Mouse (Mus musculus) left cerebral cortex, adult 9 months (tissue): ENCODE measurements around the gene Cyp4v3.

Experiments
- DNase-seq, 2 experiments: peaks; one replicate each; pipeline ENCODE4 v3.0.0; 2022; ENCODE audit warnings: low spot score in 2 of 2

The Cyp4v3 gene

DNA sequence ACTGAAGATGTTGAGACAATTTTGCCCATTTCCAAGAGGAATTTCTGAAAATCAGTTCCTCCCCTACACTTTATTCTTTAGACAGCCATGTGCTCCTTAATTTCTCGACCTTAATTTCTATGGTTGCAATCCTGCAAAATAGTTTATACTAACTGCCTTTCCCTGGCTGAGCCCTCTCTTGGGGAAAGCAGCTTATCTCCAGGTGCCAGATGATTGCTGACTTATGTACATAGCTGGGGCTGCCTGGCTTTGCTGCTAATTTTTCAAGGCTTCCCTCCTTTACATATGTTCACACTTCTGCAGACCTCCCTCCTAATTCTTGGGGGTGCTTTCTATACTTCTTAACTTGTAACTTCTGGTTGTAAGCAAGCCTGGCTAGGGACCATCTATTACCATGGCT lies 12.1 kb downstream of the Cyp4v3 start:
- DNase-seq: no peak

DNA sequence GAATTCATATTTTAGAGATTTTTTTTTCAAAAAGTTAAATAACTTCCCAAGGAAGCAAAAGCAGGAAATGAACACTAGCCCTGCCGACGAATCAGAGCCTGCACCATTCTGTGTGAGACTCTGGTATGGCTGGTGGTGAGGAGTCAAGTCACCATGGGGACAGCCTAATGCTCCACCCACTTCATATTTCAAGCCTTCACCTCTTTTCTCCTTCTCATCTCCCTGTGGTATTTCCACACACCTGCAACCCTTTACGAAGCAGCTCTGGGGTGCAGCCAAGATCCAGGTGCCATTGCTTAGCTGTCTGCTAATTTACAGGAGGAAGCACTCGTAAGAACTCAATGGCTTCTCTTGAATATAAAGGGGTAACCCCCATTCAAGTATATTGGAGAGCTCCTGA lies 22.0 kb downstream of the Cyp4v3 start:
- DNase-seq: no peak

DNA sequence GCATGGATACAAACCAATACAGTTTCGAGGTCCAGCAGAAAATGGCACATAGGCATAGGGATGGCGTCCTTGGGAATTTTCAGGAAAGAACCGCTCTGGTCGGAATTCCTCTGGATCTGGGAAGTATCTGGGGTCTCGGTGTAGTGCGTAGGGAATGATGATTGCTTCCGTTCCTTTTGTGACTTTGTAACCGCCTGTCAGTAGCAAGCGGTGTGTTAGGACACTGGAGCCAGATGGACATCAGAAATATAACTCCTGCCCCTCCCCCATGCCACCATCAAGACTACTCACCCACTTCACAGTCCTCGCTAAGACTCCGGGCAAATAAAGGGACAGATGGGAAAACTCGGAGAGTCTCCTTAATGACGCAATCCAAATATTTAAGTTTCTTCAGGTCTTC lies 24.6 kb downstream of the Cyp4v3 start, which contains the start of gene Gm45753:
Gene Gm45753 (minus strand): TSS at position 101 of the 400 bp plus-strand sequence.
- DNase-seq: no peak

DNA sequence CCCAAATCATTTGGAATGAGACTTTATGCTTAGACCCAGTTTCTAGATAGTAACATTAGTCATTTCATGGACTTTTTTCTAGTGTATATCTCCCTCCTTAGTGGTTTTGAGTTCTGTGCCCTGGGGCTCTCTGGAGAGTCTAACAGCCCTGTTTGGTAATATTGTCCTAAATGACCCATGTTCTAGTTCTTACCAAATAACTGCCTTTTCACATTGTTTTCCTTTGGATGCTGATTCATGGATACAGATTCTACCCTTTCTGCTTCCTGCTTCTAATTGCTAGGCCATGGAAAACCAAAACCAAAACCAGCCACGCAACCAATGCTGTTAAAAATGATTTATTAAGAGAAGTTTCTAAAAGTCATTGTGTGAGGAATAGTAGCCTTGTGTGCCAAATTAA lies 27.5 kb downstream of the Cyp4v3 start:
- no peak for DNase-seq

DNA sequence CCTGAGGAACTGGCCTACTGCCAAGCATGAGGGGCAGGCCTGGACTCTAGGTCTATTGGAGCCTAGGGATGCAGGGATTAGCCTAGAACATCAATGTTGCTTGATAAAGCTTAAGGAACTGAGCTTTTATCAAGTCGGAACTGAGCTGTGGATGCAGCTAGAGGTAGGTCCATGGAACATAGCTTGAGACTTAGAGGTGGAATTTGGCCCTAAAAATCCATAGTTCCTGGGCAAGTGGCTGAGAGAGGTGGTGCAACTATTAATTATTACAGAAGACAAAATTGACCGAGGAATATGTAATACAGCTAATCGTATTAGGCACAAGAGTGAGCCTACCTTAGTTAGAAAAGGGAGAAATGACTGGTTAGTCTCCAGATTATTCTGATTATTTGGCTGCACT lies 28.7 kb downstream of the Cyp4v3 start:
- no peak for DNase-seq

DNA sequence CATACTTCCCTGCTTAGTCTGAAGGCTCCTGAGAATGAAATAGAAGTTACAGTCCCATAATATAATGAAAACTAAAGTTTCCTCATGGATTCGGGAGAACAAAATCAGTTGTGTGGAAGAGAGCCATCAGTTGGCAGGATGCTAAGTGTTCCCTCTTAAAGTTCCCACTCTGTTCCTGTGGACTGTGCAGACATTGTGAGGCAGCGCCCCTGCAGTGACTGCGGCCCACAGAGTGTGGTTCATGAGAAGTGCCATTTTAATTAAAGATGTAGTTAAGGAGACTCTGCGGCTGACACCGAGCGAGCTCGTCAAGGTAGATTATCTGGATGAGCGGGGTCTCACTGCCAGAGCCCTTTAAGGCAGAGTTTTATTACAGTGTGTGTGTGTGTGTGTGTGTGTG lies 30.6 kb downstream of the Cyp4v3 start:
- DNase-seq: no peak

DNA sequence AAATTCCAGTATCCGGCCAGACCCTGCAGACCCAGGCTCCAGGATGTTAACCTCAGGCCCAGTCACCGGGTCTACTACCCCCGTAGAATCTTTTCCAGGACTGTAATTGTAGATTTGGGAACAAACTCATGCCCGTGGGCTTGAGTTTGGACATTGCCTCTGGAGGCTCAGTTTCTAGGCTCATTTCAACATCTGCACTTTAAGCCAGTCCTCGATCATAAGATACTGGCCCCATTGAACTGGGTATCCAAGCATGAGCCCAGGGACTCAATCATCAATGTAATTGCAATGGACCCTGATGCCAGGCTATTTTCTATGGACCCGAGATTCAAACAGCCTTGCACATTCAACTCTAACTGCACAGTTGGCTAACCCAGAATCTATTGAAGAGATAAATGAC lies 37.7 kb downstream of the Cyp4v3 start:
- no peak for DNase-seq

DNA sequence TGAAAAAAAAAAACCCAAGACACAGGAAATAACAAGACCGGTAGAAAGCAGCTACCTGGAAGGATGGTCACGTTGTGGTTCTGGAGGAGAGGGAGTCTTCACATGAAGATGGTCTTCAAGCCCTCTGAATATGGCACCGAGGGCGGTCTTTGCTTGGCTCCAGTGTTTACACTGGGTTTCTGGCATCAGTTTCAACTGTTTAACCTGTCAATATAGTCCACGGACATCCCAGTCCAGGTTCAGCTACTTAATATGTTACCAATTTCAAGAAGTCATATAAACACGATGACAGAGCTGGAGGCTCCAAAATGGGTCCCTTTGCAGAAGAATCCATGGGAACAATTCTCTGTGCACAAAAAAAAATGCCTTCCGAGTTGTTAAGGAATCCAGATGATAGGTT lies 38.3 kb downstream of the Cyp4v3 start, which contains the start of gene Klkb1:
Gene Klkb1 (minus strand): TSS at position 173 of the 400 bp plus-strand sequence.
- DNase-seq: no peak

DNA sequence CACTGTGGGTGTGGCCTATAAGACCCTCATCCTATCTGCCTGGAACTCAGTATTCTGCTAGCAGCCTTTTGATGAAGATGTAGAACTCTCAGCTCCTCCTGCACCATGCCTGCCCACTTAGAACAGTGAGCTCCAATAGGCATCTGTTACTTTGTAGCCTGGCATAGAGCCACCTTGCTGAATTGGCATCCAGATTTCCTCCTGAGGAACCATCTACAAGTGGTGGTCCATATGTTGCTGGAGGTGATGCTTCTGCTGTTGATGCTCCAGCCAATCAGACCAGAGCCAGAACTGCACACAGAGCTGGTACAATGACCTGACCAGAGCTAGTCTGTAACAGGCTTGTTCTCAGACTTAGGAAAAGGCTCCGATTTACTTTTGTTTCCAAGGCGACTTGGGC lies 41.2 kb downstream of the Cyp4v3 start:
- DNase-seq: peak in 1 of 2 experiments; percentile 3

DNA sequence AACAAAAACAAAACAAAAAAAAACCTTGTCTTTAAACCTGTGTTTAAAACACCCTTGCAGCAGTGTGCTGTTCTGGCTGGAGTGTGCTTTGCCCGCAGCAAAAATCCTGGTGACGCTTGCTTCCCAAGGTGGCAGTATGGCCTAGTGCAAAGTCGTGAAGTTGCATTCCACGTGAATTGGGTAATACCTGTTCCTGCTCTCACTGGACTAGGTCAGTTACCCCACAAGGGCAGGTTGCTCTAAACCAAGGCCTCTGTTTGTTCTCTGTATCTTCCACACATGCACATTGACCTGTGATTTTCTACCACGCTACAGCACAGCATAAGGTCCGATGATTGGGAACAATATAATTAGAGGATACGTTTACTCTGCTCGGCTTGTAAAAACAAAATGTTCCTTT lies 51.4 kb downstream of the Cyp4v3 start:
- DNase-seq: no peak

DNA sequence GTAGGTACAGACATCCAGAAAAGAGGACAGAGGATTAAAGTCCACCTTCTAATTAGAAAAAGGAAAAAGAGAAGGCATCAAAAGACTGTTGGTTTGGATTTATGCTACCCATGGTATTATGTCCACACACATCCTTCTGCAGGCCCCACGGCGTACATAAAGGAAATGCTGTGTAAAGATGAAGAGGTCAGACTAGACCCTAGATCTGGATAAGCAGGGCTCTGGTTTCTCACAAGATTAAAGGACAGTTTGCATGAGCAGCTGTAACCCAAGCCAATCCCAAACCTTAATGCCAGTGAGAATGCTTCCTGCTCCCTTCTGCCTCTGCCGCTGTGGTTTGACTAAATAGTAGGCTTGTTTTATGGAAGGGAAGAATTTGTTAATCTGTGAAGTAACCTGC lies 55.6 kb downstream of the Cyp4v3 start:
- no peak for DNase-seq

DNA sequence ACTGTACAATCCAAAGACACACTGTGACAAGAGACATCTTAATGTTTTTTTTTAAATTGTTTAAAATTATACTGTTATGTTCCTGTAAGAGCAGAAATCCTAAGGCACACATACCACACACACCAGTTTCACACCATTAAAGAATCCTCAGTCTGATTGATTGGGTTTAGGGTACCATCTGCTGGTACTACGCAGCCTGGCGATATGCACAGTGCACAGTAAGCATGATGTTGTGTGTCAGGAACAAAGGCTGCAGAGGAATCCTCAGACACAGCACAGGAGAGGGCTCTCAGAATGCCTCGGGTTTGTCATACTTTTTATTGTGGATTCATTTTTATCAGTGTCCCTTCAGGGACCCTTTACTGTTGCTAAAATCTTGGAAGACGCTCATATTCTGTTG lies 58.7 kb downstream of the Cyp4v3 start:
- no peak for DNase-seq

DNA sequence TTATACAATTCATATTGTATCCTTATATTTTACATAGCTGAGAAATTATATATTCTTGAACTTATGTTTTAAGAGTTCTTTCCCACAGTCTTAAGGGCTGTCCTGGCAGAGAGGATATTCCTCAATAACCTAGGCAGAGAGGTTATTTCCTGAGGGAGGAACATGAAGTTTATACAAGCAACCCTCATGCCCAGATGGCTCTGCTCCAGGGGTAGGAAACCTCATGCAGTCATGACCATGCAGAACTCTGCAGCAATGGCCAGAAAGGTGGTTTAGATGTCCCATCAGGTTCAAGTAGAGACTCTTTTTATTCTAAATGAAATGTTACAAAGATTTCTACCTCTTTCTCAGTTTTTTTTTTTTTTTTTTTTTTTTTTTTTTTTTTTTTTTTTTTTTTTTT lies 64.0 kb downstream of the Cyp4v3 start:
- no peak for DNase-seq

DNA sequence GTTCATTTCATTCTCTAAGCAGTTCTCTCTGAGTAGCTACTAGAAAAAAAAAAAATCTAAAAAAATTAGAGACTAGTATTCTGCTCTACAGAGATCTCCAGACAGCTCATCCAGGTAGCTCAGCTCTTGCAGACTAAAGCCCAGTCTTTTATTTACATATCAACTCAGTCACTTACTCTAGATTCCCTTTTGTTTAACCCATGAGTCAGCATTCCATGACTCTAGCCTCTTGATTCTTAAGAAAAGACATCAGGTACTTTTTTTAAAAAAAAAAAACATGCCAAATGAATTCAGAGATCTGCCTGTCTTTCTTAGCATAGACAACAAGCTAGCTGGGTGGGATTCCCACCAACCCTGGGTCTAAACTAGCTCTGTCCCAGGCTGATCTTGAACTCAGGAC lies 64.5 kb downstream of the Cyp4v3 start:
- no peak for DNase-seq

DNA sequence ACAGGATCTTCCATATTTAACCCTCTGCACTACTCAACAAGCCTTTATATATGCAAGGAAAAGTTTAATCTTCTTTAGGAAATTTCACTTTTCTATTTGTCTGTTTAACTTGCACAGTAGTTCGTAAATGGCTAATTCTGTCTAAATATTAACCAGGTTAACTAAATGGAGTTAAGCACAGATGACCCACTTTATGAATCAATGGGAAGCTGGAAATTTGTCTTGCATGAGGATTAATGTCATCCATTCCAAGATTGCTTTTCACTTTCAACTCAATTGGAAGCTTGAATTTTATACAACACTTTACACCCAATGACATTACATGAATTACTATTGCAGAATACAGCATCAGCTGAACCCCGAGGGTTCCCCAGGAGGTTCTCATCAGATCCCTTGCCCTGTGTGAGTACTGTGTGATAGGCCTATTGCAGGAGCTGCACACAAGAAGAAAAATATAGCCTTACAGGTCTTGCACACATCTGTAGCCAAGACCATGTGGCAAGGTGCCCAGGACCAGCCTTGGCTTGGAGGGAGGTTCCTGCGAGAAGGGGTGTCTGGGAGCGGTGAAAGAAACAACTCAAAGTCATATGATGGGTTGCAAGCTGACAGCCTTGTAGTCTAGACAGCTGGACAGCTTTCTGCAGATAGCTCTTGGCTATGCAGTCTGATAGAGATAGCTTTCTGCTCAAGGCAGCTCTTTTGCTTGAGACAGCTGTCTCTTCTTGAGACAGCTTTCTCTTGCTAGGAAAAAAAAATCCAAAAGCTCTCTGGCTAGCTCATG lies 65.2 kb downstream of the Cyp4v3 start:
- DNase-seq: no peak

DNA sequence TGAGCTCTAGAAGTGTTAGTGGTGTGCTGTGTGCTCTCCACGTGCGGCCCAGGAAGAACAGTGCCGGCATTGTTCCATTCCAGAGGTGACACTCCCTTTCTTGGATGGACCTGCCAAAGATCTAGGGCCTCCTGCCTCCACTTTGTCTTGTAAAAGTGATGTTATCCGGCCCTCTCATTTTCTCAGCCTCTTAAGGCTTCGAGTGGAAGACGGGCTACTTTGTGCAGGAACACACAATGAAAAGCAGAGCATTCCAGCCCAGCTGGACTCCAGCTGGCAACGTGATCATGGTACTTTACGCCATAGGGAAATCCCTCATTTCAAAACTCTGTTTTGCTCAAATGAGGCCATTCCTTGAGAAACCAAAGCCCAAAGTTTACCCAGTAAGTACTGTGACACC lies 66.0 kb downstream of the Cyp4v3 start:
- DNase-seq: no peak

DNA sequence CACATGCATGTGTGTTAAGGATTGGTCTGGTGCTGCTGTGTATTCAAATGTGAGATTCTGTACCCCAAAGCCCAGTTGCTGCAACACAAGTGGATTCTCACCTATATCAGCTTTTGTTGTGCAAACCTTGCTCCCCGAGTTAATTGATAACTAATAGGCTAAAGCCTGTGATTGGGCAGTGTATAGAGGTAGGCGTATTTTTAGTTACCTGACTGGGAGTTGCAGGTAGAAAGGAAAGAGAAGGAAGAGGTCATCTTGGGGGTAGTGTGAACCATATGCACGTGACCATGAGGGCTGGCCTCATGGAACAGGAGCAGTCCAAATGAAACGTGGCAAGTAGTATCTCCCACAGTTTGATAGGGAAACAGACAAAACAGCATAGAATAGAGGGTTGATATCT lies 68.1 kb downstream of the Cyp4v3 start:
- no peak for DNase-seq

DNA sequence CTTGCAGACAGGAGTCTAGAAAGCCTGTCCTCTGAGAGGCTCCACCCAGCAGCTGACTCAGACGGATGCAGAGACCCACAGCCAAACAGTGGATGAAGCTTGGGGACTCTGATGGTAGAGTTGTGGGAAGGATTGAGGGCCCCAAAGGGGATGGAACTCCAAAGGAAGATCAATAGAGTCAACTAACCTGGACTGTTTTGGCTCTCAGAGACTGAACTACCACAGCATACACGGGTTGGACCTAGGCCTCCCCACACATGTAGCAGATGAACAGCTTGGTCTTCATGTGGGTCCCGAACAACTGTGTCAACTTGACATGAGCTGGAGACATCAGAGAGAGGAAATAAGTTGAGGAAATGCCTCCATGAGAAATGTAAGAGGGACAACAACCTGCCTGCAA lies 70.2 kb downstream of the Cyp4v3 start:
- no peak for DNase-seq

DNA sequence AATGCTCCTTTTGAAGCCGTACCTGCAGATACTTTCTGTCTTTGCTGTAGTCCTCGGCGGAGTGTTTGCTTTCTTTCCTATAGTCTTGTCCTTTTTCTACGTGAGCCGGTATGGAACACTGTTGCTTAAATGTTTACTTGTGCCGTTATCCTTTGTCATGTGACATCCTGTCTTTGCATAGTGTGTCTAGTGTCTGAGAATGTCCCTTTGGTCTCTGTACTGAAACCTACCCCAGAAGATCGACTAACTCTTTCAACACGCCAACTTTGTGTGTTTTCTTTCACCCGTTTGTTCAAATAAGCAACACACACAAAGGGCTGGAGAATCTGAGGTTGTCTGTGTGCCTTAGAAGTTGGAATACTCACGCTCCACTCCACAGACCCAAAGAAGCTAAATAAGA lies 71.1 kb downstream of the Cyp4v3 start, which contains the start of gene F11:
Gene F11 (minus strand): TSS at position 112 of the 400 bp plus-strand sequence.
- no peak for DNase-seq

DNA sequence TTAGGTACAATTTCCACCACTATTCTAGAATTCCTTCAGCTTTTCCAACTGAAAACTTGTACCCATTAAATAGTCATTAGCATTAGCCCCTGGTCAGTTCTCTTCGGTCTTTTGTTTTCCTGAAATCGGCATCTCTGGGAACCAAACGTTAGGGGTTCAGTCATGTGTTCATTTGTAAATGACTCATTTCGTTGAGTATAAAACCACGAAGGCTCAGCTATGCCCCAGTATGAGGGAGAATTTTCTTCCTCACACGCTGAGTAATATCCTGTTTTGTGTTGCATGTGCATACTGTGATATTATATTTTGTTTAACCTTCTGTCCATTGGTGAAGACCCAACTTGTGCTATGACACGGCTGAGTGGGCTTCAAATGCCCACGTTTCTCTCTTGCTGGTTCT lies 74.6 kb downstream of the Cyp4v3 start:
- DNase-seq: no peak

DNA sequence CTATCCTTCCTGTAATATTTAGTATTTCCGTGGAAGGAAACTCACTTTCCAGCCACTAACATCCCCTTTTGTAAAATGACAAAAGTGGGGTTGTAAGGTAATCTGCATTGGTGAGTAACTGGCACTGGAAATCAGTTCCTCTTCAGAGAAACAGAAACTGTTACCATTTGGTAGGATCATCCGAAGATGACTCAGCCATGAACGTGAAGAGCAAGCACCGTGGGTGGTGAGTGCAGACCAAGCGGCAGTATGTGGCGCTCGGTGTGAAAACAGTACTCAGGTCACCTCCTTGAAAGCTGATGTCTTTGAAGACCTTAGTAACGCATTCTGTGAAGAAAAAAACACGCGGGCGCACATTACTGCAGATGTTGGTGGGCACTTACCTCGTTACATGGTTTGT lies 78.0 kb downstream of the Cyp4v3 start:
- DNase-seq: no peak
